Mouse (Mus musculus) liver, postnatal 0 days (tissue): Measurements from ENCODE around the gene Hao2.

Source experiments
- CTCF ChIP-seq: sonication (generic); IDR thresholded peaks from 2 replicates; pipeline ENCODE4 v1.5.1; 2016; ENCODE audit warnings: antibody characterized with exemption, low read depth
- EP300 ChIP-seq: IDR thresholded peaks from 2 replicates; pipeline ENCODE4 v1.6.1; 2016; ENCODE audit warnings: antibody characterized with exemption, low read depth, mild to moderate bottlenecking

DNA sequence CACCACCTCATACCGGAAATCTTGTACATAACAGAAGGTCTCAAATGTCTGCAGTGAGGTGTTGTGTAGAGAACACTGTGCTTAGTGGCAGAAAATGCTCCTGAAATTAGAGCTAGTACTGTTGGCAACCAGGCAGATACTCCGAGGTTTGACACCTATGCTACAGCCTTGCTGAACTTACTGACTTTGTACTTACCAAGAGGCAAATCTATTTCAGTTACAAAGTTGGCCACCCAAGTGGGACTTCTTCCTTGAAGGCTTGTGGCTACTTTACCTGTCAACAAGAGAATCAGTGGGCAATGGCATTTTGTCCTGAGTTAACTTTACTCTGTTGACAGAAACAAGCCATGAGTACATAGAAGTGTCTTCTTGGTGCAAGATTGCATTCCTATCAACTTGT, 4.6 kb upstream of the Hao2 start:
- TF ChIP-seq EP300: no peak
- no peak for TF ChIP-seq CTCF
